Mouse (Mus musculus): ENCODE measurements around the gene Procr. TPM values are rescaled to one million over a fixed set of nuclear protein-coding genes. Genes with fewer than 3 reads are reported as not detected.

Gene Procr
- total RNA-seq, 2 experiments from 2014 or later: 0.71 to 0.96 TPM

DNA sequence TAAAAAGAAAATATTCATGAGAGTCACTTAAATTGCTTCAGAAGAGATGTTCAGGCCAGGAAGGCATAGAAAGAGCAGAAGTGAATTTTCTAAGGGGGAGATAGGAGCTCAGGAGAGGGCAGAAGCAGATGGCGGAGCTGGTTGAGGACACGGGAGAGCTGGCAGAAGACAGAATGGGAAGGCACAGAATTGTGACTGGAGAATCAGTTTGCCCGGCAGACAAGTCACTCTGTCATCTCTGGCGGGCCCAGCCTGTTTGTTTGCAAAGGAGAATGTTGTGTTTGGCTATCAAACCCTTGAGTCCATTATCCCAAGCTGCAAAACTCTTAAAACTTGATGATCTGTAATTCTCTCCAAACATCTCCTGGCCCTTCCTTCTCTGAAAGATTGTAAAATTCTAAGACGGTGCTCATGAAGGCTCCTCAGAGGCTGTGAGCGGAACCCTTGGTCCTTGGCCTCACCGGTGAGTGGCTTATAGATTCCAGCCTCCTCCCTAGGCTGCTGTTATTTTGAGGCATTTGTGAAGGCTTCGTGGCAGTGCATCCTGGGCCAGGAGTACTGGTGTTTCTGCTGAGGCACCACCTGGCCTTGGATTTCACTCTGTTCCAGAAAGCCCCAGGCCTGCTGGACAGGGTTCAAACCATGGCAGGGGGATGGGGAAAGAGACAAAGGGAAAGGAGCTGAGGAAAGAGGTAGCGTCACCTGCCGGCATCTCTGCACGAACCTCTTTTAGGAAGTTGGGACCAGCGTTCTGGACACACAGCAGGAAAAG is 43.9 kb downstream of the Procr start:
- DNase-seq (ENCODE audit: extremely low spot score in 1 of 2, low spot score in 1 of 2): no peak

DNA sequence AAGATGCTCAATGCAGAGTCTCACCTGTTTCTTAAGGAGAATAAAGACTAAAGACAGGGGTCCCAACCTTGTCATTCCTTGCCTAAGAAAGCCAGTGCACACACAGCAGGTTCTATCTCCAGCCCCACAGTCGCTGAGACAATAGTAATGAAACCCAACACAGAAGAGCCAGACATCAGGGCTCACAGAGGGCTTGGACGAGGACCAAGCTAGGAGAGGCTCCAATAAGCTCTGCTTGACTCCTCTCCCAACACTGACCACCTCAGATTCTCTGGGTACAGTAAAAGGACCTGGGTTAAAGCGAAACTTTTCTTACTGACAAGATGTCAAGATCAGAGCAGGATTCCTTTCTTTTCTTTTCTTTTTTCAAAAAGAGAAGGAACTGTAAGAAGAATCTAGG is 47.7 kb downstream of the Procr start:
- DNase-seq (ENCODE audit: extremely low spot score in 1 of 2, low spot score in 1 of 2): no peak

DNA sequence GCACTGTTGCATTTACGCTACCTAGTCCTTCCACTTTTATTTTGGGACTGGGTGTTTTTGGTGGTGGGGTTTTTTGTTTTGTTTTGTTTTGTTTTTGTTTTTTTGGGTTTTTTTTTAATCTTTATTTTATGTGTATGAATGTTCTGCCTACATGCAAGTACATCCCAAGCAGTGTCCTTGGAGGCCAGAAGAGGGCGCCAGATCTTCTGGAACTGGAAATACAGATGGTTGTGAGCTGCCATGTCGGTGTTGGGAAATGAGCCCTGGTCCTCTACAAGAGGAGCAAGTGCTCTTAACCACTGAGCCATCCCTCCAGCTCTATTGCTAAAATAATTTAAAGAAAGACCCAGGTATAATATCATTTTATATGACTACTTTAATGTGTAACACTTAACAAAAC is 51.8 kb downstream of the Procr start:
- DNase-seq (ENCODE audit: extremely low spot score in 1 of 2, low spot score in 1 of 2): no peak

DNA sequence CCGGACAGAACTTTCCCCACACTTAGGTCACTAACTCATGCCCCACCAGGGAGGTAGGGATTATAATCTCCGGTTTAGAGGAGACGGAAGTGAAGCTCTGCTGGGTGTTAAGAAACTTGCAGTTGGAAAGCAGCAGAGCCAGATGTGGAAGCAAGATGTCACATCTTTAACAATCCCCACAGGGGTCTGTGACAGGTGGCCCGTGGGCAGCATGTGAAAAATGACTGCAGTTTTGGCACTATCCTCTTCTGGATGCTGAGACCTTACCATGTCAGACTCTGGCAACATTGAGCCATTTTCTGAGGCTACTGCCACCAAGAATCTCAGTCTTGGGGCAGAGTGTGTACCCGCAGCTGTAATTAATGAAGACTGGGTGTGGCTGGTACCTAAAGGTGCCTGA is 53.1 kb downstream of the Procr start:
- no peak for DNase-seq (ENCODE audit: extremely low spot score in 1 of 2, low spot score in 1 of 2)

Other genes with a start within 250 kb of the Procr start
- gene Acss2, start 233.2 kb upstream of the Procr start, total RNA-seq (2021): 10 to 100 TPM; 60.8 to 70.2 TPM
- gene Ggt7, start 232.9 kb upstream of the Procr start, total RNA-seq (2021): 100 to 1,000 TPM; 111 to 117 TPM
- 10 to 100 TPM; 22.6 to 26.5 TPM for gene Gss, start 158.3 kb upstream of the Procr start, total RNA-seq (2021)
- gene Myh7b, start 139.9 kb upstream of the Procr start, total RNA-seq (2021): 1 to 10 TPM; 2.7 to 3.7 TPM
- 100 to 1,000 TPM; 161 to 163 TPM for gene Trpc4ap, start 58.7 kb upstream of the Procr start, total RNA-seq (2021)
- 10 to 100 TPM; 19.8 to 22.9 TPM for gene Edem2, start 21.6 kb upstream of the Procr start, total RNA-seq (2021)
- not detected for gene Gm17581, start 15.3 kb upstream of the Procr start, total RNA-seq (2021)
- gene Mmp24, start 24.2 kb downstream of the Procr start, total RNA-seq (2021): 10 to 100 TPM; 43.5 to 43.6 TPM
- gene BC029722, start 68.3 kb downstream of the Procr start, total RNA-seq (2021): 10 to 100 TPM; 52.8 to 60.0 TPM
- 10 to 100 TPM; 59.0 to 75.7 TPM for gene Eif6, start 75.8 kb downstream of the Procr start, total RNA-seq (2021)
- gene Fam83c, start 83.7 kb downstream of the Procr start, total RNA-seq (2021): not detected
- 10 to 100 TPM; 60.8 to 74.1 TPM for gene Uqcc1, start 179.2 kb downstream of the Procr start, total RNA-seq (2021)
- not detected for gene Gm15557, start 189.6 kb downstream of the Procr start, total RNA-seq (2021)
- under 1 TPM in 1 of 2 experiments, not detected in 1; 0.10 TPM for gene Gdf5, start 194.2 kb downstream of the Procr start, total RNA-seq (2021)
- gene Cep250, start 205.3 kb downstream of the Procr start, total RNA-seq (2021): 10 to 100 TPM; 14.3 to 18.9 TPM